8 mouse cellular contexts compared by ENCODE assay signal in the genomic region with DNA sequence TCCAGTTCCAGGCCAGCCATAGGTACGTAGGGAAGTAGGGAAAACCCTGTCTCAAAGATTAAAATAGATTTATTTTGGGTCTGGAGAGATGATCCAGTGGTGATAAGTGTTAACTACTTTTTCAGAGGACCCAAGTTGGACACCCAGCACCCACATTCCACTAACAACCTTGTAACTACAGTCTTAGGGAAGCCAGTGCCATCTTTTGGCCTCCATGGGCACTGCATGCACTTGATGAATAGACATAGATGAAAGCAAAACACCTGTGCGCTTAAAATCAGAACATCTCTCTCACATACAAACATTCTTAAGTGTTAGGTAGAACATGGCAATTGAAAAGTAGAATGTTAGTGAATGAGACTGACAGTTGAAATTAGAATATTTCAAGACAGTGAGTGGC. TPM values are rescaled to one million over a fixed set of nuclear protein-coding genes. Genes with fewer than 3 reads are reported as not detected.
DNase-seq lines count a peak whose midpoint lies in the region; ATAC-seq and TF ChIP-seq lines count a peak whose summit lies in the region.

No protein-coding gene starts in this region.

- dilution Hi-C loops in CH12.LX (cut with MboI; ENCODE audit: extremely low pct_ligation_motif_present, extremely low pct_unique_long_range_greater_than_20kb, low sequenced_read_pairs): no loop called here

- DNase-seq in heart, adult 2 months: no peak
- DNase-seq in heart, adult 8-10 months (ENCODE audit: low spot score): no peak
- DNase-seq in CH12.LX (ENCODE audit: extremely low read depth): peak; percentile 47
- peak; percentile 10 to 31 for DNase-seq in kidney, postnatal 25 days
- no peak for DNase-seq in right cerebral cortex, postnatal 36 days (ENCODE audit: low spot score in 2 of 2)
- DNase-seq in left cerebral cortex, adult 8-10 months (ENCODE audit: low spot score in 2 of 2): no peak

- no peak overlapping the region for H3K9ac ChIP-seq in heart, adult 2 months (ENCODE audit: low read depth, low read length)
- H3K9ac ChIP-seq in CH12.LX (ENCODE audit: insufficient read depth, low read depth): no peak overlapping the region
- H3K9ac ChIP-seq in embryonic facial prominence, embryonic 15.5 days: no peak overlapping the region
- H3K9ac ChIP-seq in neural tube, embryonic 14.5 days (replicated peaks; ENCODE audit: low read depth, low read length): no peak overlapping the region

- H3K36me3 ChIP-seq in heart, adult 2 months (ENCODE audit: control insufficient read depth, insufficient read depth, low read length): peaks cover 25% of the 10 kb centered on the region
- H3K36me3 ChIP-seq in CH12.LX (replicated peaks in 1 of 2; ENCODE audit: control insufficient read depth in 1 of 2, insufficient read depth in 1 of 2, low read length in 1 of 2): peaks cover 43 to 72% of the 10 kb centered on the region in 2 experiments
- H3K36me3 ChIP-seq in embryonic facial prominence, embryonic 15.5 days: peaks cover 52% of the 10 kb centered on the region
- peaks cover 38% of the 10 kb centered on the region for H3K36me3 ChIP-seq in neural tube, embryonic 14.5 days (ENCODE audit: control insufficient read depth, insufficient read depth, low read length)

- peak; percentile 36 for TF ChIP-seq RAD21 in CH12.LX (IDR thresholded peaks at IDR 0.05; ENCODE audit: low read depth, low read length)

- TF ChIP-seq CTCF in heart, adult 2 months (IDR thresholded peaks at IDR 0.05): peak; percentile 51
- TF ChIP-seq CTCF in CH12.LX (conservative IDR thresholded peaks at IDR 0.05 in 1 of 2, IDR thresholded peaks at IDR 0.05 in 1 of 2; ENCODE audit: low read depth in 2 of 2, low read length in 2 of 2): peak; percentile 22 to 54; a peak in 3 of 4 replicates

- no peaks in the 10 kb centered on the region for H3K27me3 ChIP-seq in heart, adult 2 months (ENCODE audit: control insufficient read depth, insufficient read depth, low read length)
- no peaks in the 10 kb centered on the region for H3K27me3 ChIP-seq in CH12.LX (replicated peaks)
- no peaks in the 10 kb centered on the region for H3K27me3 ChIP-seq in embryonic facial prominence, embryonic 15.5 days
- no peaks in the 10 kb centered on the region for H3K27me3 ChIP-seq in neural tube, embryonic 14.5 days (ENCODE audit: control insufficient read depth, insufficient read depth, low read length)

- H3K4me3 ChIP-seq in heart, adult 2 months: no peak overlapping the region
- peak overlapping the region in 1 of 3 experiments; percentile 98 for H3K4me3 ChIP-seq in CH12.LX (replicated peaks in 1 of 3; ENCODE audit: low read depth in 2 of 3, low read length in 2 of 3, poor library complexity in 1 of 3)
- peak overlapping the region; percentile 94 for H3K4me3 ChIP-seq in embryonic facial prominence, embryonic 15.5 days (replicated peaks)
- H3K4me3 ChIP-seq in neural tube, embryonic 14.5 days (ENCODE audit: low read depth, low read length): peak overlapping the region; percentile 88

- 97% methylated on average over 2 of the region's 2 CpGs for WGBS in heart, adult 2 months
- 88% methylated on average over 2 of the region's 2 CpGs for WGBS in embryonic facial prominence, embryonic 15.5 days
- WGBS in neural tube, embryonic 14.5 days: 97% methylated on average over 2 of the region's 2 CpGs

- peaks cover 4% of the 10 kb centered on the region for H3K79me2 ChIP-seq in heart, adult 2 months (replicated peaks; ENCODE audit: control insufficient read depth, insufficient read depth, low read length)
- H3K79me2 ChIP-seq in CH12.LX (replicated peaks; ENCODE audit: control insufficient read depth, extremely low read depth, insufficient read depth, poor library complexity, severe bottlenecking): peaks cover 53% of the 10 kb centered on the region

- TF ChIP-seq POLR2A in heart, adult 2 months (IDR thresholded peaks at IDR 0.05; ENCODE audit: insufficient read depth, low read depth, low read length): no peak
- no peak for TF ChIP-seq POLR2A in CH12.LX (IDR thresholded peaks at IDR 0.05; ENCODE audit: low read depth, low read length)

- H3K9me3 ChIP-seq in CH12.LX (replicated peaks; ENCODE audit: low read length): no peaks in the 10 kb centered on the region
- H3K9me3 ChIP-seq in embryonic facial prominence, embryonic 15.5 days (replicated peaks): no peaks in the 10 kb centered on the region
- no peaks in the 10 kb centered on the region for H3K9me3 ChIP-seq in neural tube, embryonic 14.5 days (ENCODE audit: control insufficient read depth, low read length)

- no peak for ATAC-seq in embryonic facial prominence, embryonic 15.5 days (ENCODE audit: insufficient number of reproducible peaks, low FRiP score, low TSS enrichment, low read depth)
- ATAC-seq in neural tube, embryonic 14.5 days (ENCODE audit: low read depth): no peak

- no peak for TF ChIP-seq EP300 in heart, adult 2 months (IDR thresholded peaks at IDR 0.05; ENCODE audit: insufficient read depth, low read depth, low read length)
- no peak for TF ChIP-seq EP300 in CH12.LX (IDR thresholded peaks at IDR 0.05; ENCODE audit: low read length)

- H3K4me1 ChIP-seq in heart, adult 2 months (ENCODE audit: control insufficient read depth, insufficient read depth, low read length): peaks cover 5% of the 10 kb centered on the region
- peaks cover 2 to 45% of the 10 kb centered on the region in 2 experiments; a peak in 3 of 4 replicates for H3K4me1 ChIP-seq in CH12.LX (ENCODE audit: control insufficient read depth in 1 of 2, insufficient read depth in 2 of 2)
- peaks cover 26% of the 10 kb centered on the region for H3K4me1 ChIP-seq in embryonic facial prominence, embryonic 15.5 days
- H3K4me1 ChIP-seq in neural tube, embryonic 14.5 days (ENCODE audit: control insufficient read depth, insufficient read depth, low read length): peaks cover 25% of the 10 kb centered on the region; the same call in 1 of the 2 replicates

- H3K4me2 ChIP-seq in CH12.LX (ENCODE audit: insufficient read depth, low read depth, poor library complexity, severe bottlenecking): peak overlapping the region; percentile 58; the same call in 1 of the 2 replicates
- peak overlapping the region; percentile 85 for H3K4me2 ChIP-seq in embryonic facial prominence, embryonic 15.5 days (replicated peaks)
- H3K4me2 ChIP-seq in neural tube, embryonic 14.5 days (ENCODE audit: low read depth, low read length): peak overlapping the region; percentile 83; the same call in 1 of the 2 replicates

- intact Hi-C loops in heart, adult 2 months (cut with DNase I): no loop called here

- no peak overlapping the region for H3K27ac ChIP-seq in heart, adult 2 months
- no peak overlapping the region for H3K27ac ChIP-seq in CH12.LX (ENCODE audit: insufficient read depth, low read depth)
- H3K27ac ChIP-seq in embryonic facial prominence, embryonic 15.5 days (replicated peaks): no peak overlapping the region
- no peak overlapping the region for H3K27ac ChIP-seq in neural tube, embryonic 14.5 days (ENCODE audit: low read depth, low read length)

- in situ Hi-C loops in CH12.LX (cut with MboI; ENCODE audit: low pct_ligation_motif_present, low pct_unique_long_range_greater_than_20kb, low sequenced_read_pairs): no loop called here

RNA-seq across cellular contexts. Expression of a gene that starts 0.8 kb away (rescaled TPM):
- 1,000 to 10,000 TPM; 1,076 to 1,219 TPM for total RNA-seq in heart, adult 2 months (2021)
- 478 and 1,133 TPM in 2 replicates for polyA plus RNA-seq in heart, adult 2 months (2012; rRNA removed)
- total RNA-seq in heart, adult 8-10 months (2022): 1,000 to 10,000 TPM; 1,049 to 1,242 (median 1,155) TPM
- 317 and 342 TPM in 2 replicates for total RNA-seq in CH12.LX (2012; rRNA removed)
- total RNA-seq in CH12.LX (2014; rRNA removed): 676 and 764 TPM in 2 replicates
- polyA plus RNA-seq in CH12.LX (2012; ENCODE audit: insufficient read length, low read depth): 494 and 505 TPM in 2 replicates
- polyA plus RNA-seq in embryonic facial prominence, embryonic 15.5 days (2015; fragmentation: Nextera tagmentation; extraction: Ambion mirVana): 380 and 404 TPM in 2 replicates
- 594 and 601 TPM in 2 replicates for polyA plus RNA-seq in neural tube, embryonic 14.5 days (2014; fragmentation: Nextera tagmentation; extraction: Ambion mirVana)
- 100 to 1,000 TPM; 248 to 269 (median 257) TPM for total RNA-seq in left cerebral cortex, adult 8-10 months (2022)

RNA-seq across cellular contexts. Expression of a gene that starts 1.5 kb away (rescaled TPM):
- total RNA-seq in heart, adult 2 months (2021): 10 to 100 TPM; 37.8 to 39.6 TPM
- 40.9 and 58.5 TPM in 2 replicates for polyA plus RNA-seq in heart, adult 2 months (2012; rRNA removed)
- total RNA-seq in heart, adult 8-10 months (2022): 10 to 100 TPM; 40.6 to 49.7 (median 45.1) TPM
- total RNA-seq in CH12.LX (2012; rRNA removed) (87.4 and 114 TPM in 2 replicates), CH12.LX (2014; rRNA removed) (86.7 and 91.2 TPM in 2 replicates)
- polyA plus RNA-seq in CH12.LX (2012; ENCODE audit: insufficient read length, low read depth): 203 and 235 TPM in 2 replicates
- polyA plus RNA-seq in embryonic facial prominence, embryonic 15.5 days (2015; fragmentation: Nextera tagmentation; extraction: Ambion mirVana): 110 and 122 TPM in 2 replicates
- 89.6 and 91.4 TPM in 2 replicates for polyA plus RNA-seq in neural tube, embryonic 14.5 days (2014; fragmentation: Nextera tagmentation; extraction: Ambion mirVana)
- total RNA-seq in left cerebral cortex, adult 8-10 months (2022): 10 to 100 TPM; 45.0 to 54.3 (median 52.6) TPM

RNA-seq across cellular contexts. Expression of a gene that starts 12.8 kb away (rescaled TPM):
- total RNA-seq in heart, adult 2 months (2021): under 1 TPM; 0.16 to 0.34 TPM
- polyA plus RNA-seq in heart, adult 2 months (2012; rRNA removed): 0.98 and 1.4 TPM in 2 replicates
- total RNA-seq in heart, adult 8-10 months (2022): under 1 TPM; 0.22 to 0.69 (median 0.53) TPM
- total RNA-seq in CH12.LX (2012; rRNA removed): 1.4 and 1.6 TPM in 2 replicates
- total RNA-seq in CH12.LX (2014; rRNA removed): 2.3 TPM in 2 replicates
- polyA plus RNA-seq in CH12.LX (2012; ENCODE audit: insufficient read length, low read depth): 4.3 and 5.6 TPM in 2 replicates
- 0.92 and 1.5 TPM in 2 replicates for polyA plus RNA-seq in embryonic facial prominence, embryonic 15.5 days (2015; fragmentation: Nextera tagmentation; extraction: Ambion mirVana)
- 5.9 and 7.0 TPM in 2 replicates for polyA plus RNA-seq in neural tube, embryonic 14.5 days (2014; fragmentation: Nextera tagmentation; extraction: Ambion mirVana)
- total RNA-seq in left cerebral cortex, adult 8-10 months (2022): 1 to 10 TPM; 1.7 to 3.3 (median 2.1) TPM

RNA-seq across cellular contexts. Expression of a gene that starts 28.2 kb away (rescaled TPM):
- 1 to 10 TPM in 1 of 2 experiments, under 1 TPM in 1; 0.97 to 2.3 TPM for total RNA-seq in heart, adult 2 months (2021)
- 0.72 and 0.76 TPM in 2 replicates for polyA plus RNA-seq in heart, adult 2 months (2012; rRNA removed)
- total RNA-seq in heart, adult 8-10 months (2022): 1 to 10 TPM in 1 of 4 experiments, under 1 TPM in 3; 0.28 to 1.3 (median 0.42) TPM
- 0.84 and 1.3 TPM in 2 replicates for total RNA-seq in CH12.LX (2012; rRNA removed)
- 2.9 and 3.2 TPM in 2 replicates for total RNA-seq in CH12.LX (2014; rRNA removed)
- polyA plus RNA-seq in CH12.LX (2012; ENCODE audit: insufficient read length, low read depth): 8.3 and 10.2 TPM in 2 replicates
- polyA plus RNA-seq in embryonic facial prominence, embryonic 15.5 days (2015; fragmentation: Nextera tagmentation; extraction: Ambion mirVana): 0.56 and 1.4 TPM in 2 replicates
- polyA plus RNA-seq in neural tube, embryonic 14.5 days (2014; fragmentation: Nextera tagmentation; extraction: Ambion mirVana): 0.37 and 0.46 TPM in 2 replicates
- total RNA-seq in left cerebral cortex, adult 8-10 months (2022): 1 to 10 TPM; 1.1 to 2.7 (median 1.4) TPM

RNA-seq across cellular contexts. Expression of a gene that starts 53.7 kb away (rescaled TPM):
- not detected for total RNA-seq in heart, adult 2 months (2021)
- 0.20 TPM in 1 of 2 replicates, not detected in the other for polyA plus RNA-seq in heart, adult 2 months (2012; rRNA removed)
- total RNA-seq in heart, adult 8-10 months (2022): not detected
- total RNA-seq in CH12.LX (2012; rRNA removed) (5.4 and 8.1 TPM in 2 replicates), CH12.LX (2014; rRNA removed) (13.7 and 16.4 TPM in 2 replicates)
- polyA plus RNA-seq in CH12.LX (2012; ENCODE audit: insufficient read length, low read depth): 7.1 and 7.7 TPM in 2 replicates
- polyA plus RNA-seq in embryonic facial prominence, embryonic 15.5 days (2015; fragmentation: Nextera tagmentation; extraction: Ambion mirVana): 17.7 and 35.0 TPM in 2 replicates
- 3.1 and 3.6 TPM in 2 replicates for polyA plus RNA-seq in neural tube, embryonic 14.5 days (2014; fragmentation: Nextera tagmentation; extraction: Ambion mirVana)
- total RNA-seq in left cerebral cortex, adult 8-10 months (2022): 1 to 10 TPM in 1 of 4 experiments, under 1 TPM in 3; 0.42 to 1.0 (median 0.47) TPM

Comparison
In these comparisons a context has a peak if more than half of its experiments do, and no peak if none do; other contexts are left out.
1. DNase-seq: peak in CH12.LX (single experiment) and kidney, postnatal 25 days (2 of 2); none in heart, adult 2 months (0 of 2), heart, adult 8-10 months (single experiment), right cerebral cortex, postnatal 36 days (0 of 2) and left cerebral cortex, adult 8-10 months (0 of 2).
2. Peak in every context shown above with its lines, with median percentiles within 50 percentile points of each other: H3K4me2 ChIP-seq.